18 mouse cellular contexts compared by ENCODE assay signal in the genomic region with DNA sequence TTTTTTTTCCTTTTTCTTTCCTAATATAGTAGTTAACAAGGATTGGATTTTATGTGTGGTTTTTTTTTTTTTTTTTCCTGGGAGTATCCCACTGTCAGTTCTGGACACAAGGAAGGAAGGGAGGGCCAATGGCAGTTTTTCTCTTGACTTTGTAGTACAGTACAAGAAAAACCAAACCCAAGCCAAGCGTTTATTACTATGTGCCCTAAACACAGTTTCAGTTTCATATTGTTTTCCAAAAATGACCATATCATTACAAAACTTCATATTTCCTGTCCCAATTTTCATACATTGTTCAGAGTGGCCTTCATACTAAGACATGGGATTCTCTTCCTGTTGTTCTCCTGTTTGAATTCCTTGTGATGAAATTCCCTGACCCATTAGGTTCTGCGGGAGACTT.
A peak's percentile ranks its signal among the peaks of the same experiment; 100 is the strongest.
DNase-seq lines count a peak whose midpoint lies in the region; ATAC-seq and TF ChIP-seq lines count a peak whose summit lies in the region.
"Had no signal": no experiment of that assay in that cellular context is flagged by ENCODE, and none has a peak within 500 bp of the region (broad histone marks: within the 10 kb centered on the region; RNA-seq: fewer than 3 reads in every experiment).

No protein-coding gene starts in this region.

- H3K9me3 ChIP-seq in midbrain, embryonic 11.5 days (ENCODE audit: control insufficient read depth, low read length): no peaks in the 10 kb centered on the region
- no peaks in the 10 kb centered on the region for H3K9me3 ChIP-seq in midbrain, postnatal 0 days (ENCODE audit: low read length)
- H3K9me3 ChIP-seq: embryonic facial prominence, embryonic 13.5 days; forebrain, embryonic 12.5 days; heart, embryonic 12.5 days; hindbrain, embryonic 15.5 days; intestine, embryonic 15.5 days had no signal

- no peak for TF ChIP-seq CTCF in midbrain, postnatal 0 days (IDR thresholded peaks at IDR 0.05)

- H3K4me1 ChIP-seq in midbrain, embryonic 11.5 days (ENCODE audit: control insufficient read depth, insufficient read depth, low read length): no peaks in the 10 kb centered on the region
- H3K4me1 ChIP-seq in midbrain, postnatal 0 days (ENCODE audit: insufficient read depth, low read length): no peaks in the 10 kb centered on the region
- H3K4me1 ChIP-seq: embryonic facial prominence, embryonic 13.5 days; forebrain, embryonic 12.5 days; heart, embryonic 12.5 days; hindbrain, embryonic 15.5 days; intestine, embryonic 15.5 days had no signal

- peak; percentile 36 for DNase-seq in A20 (ENCODE audit: low read depth, low spot score)
- peak; percentile 12 for DNase-seq in adipocyte (ENCODE audit: low spot score)
- DNase-seq in midbrain, embryonic 11.5 days (ENCODE audit: low spot score, missing footprints): no peak
- DNase-seq in midbrain, postnatal 0 days (ENCODE audit: low spot score): no peak
- DNase-seq in embryo, embryonic 10 days (ENCODE audit: low spot score): no peak
- DNase-seq: adrenal gland, adult 8-10 months; adrenal gland, postnatal 36 days; cerebellum, adult 2 months; cerebellum, postnatal 14 days; gastrocnemius, postnatal 10 days; heart, adult 2 months had no signal

- no peak overlapping the region for H3K27ac ChIP-seq in midbrain, embryonic 11.5 days (ENCODE audit: low read depth, low read length)
- no peak overlapping the region for H3K27ac ChIP-seq in midbrain, postnatal 0 days (ENCODE audit: low read depth, low read length)
- H3K27ac ChIP-seq: embryonic facial prominence, embryonic 13.5 days; forebrain, embryonic 12.5 days; heart, adult 2 months; hindbrain, embryonic 15.5 days; intestine, embryonic 15.5 days had no signal

- WGBS in midbrain, embryonic 11.5 days: 93% methylated on average over 2 of the region's 2 CpGs
- WGBS in midbrain, postnatal 0 days: 88% methylated on average over 2 of the region's 2 CpGs

- ATAC-seq in inflammation-experienced regulatory T-cells, adult 6 months: peak; percentile 51
- no peak for ATAC-seq in midbrain, embryonic 11.5 days (ENCODE audit: low FRiP score)
- ATAC-seq in midbrain, postnatal 0 days (ENCODE audit: low FRiP score): no peak
- ATAC-seq: forebrain, embryonic 16.5 days; intestine, embryonic 15.5 days had no signal

- H3K36me3 ChIP-seq in midbrain, embryonic 11.5 days (ENCODE audit: control insufficient read depth, insufficient read depth, low read length): no peaks in the 10 kb centered on the region
- no peaks in the 10 kb centered on the region for H3K36me3 ChIP-seq in midbrain, postnatal 0 days (ENCODE audit: insufficient read depth, low read length)
- H3K36me3 ChIP-seq: embryonic facial prominence, embryonic 13.5 days; forebrain, embryonic 12.5 days; heart, embryonic 12.5 days; hindbrain, embryonic 15.5 days; intestine, embryonic 15.5 days had no signal

- H3K4me2 ChIP-seq in midbrain, embryonic 11.5 days: no peak overlapping the region
- no peak overlapping the region for H3K4me2 ChIP-seq in midbrain, postnatal 0 days (ENCODE audit: low read depth, low read length, poor library complexity, severe bottlenecking)
- H3K4me2 ChIP-seq: embryonic facial prominence, embryonic 13.5 days; forebrain, embryonic 12.5 days; heart, embryonic 12.5 days; hindbrain, embryonic 15.5 days; intestine, embryonic 15.5 days had no signal

- no peak overlapping the region for H3K9ac ChIP-seq in midbrain, embryonic 11.5 days (ENCODE audit: low read length)
- no peak overlapping the region for H3K9ac ChIP-seq in midbrain, postnatal 0 days (replicated peaks; ENCODE audit: low read length, poor library complexity, severe bottlenecking)
- H3K9ac ChIP-seq: embryonic facial prominence, embryonic 13.5 days; forebrain, embryonic 12.5 days; heart, embryonic 12.5 days; hindbrain, embryonic 15.5 days; intestine, embryonic 15.5 days had no signal

- H3K27me3 ChIP-seq in midbrain, embryonic 11.5 days (ENCODE audit: control insufficient read depth, insufficient read depth, low read length): no peaks in the 10 kb centered on the region
- H3K27me3 ChIP-seq in midbrain, postnatal 0 days (ENCODE audit: insufficient read depth, low read length): no peaks in the 10 kb centered on the region
- H3K27me3 ChIP-seq: embryonic facial prominence, embryonic 13.5 days; forebrain, embryonic 12.5 days; heart, embryonic 12.5 days; hindbrain, embryonic 15.5 days; intestine, embryonic 15.5 days had no signal

- H3K4me3 ChIP-seq in midbrain, embryonic 11.5 days (ENCODE audit: low read depth, low read length): no peak overlapping the region
- H3K4me3 ChIP-seq in midbrain, postnatal 0 days (ENCODE audit: low read depth, low read length): no peak overlapping the region
- H3K4me3 ChIP-seq: embryonic facial prominence, embryonic 13.5 days; forebrain, embryonic 12.5 days; heart, adult 2 months; heart, embryonic 12.5 days; hindbrain, embryonic 15.5 days; intestine, embryonic 15.5 days had no signal

Comparison
In these comparisons a context has a peak if more than half of its experiments do, and no peak if none do; other contexts are left out.
1. DNase-seq: peak in A20 (single experiment) and adipocyte (single experiment); none in midbrain, embryonic 11.5 days (single experiment), midbrain, postnatal 0 days (single experiment) and embryo, embryonic 10 days (single experiment).